Mouse (Mus musculus) splenic B cell, adult 2 months (primary cell): ENCODE measurements around the gene Gabrg3.
"Not testable (repeated sequence)": the region's sequence is repeated elsewhere in the genome, so short reads cannot be mapped to it uniquely, and the experiment has no call there.

Experiments used
- DNase-seq: peaks from one replicate; pipeline ENCODE4 v3.0.0-alpha.2; 2011; ENCODE audit warnings: low read depth, low spot score
- H3K27me3 ChIP-seq: 2 replicates; pipeline ENCODE4 v1.6.1; 2012; ENCODE audit warnings: mild to moderate bottlenecking, low read length, moderate library complexity, mixed read lengths; ENCODE audit not compliant: control insufficient read depth, poor library complexity, insufficient read depth, severe bottlenecking
- H3K36me3 ChIP-seq: 2 replicates; pipeline ENCODE4 v1.6.1; 2012; ENCODE audit warnings: mild to moderate bottlenecking, low read length, moderate library complexity, mixed read lengths; ENCODE audit not compliant: control insufficient read depth, poor library complexity, insufficient read depth, severe bottlenecking

Gabrg3 gene

DNA sequence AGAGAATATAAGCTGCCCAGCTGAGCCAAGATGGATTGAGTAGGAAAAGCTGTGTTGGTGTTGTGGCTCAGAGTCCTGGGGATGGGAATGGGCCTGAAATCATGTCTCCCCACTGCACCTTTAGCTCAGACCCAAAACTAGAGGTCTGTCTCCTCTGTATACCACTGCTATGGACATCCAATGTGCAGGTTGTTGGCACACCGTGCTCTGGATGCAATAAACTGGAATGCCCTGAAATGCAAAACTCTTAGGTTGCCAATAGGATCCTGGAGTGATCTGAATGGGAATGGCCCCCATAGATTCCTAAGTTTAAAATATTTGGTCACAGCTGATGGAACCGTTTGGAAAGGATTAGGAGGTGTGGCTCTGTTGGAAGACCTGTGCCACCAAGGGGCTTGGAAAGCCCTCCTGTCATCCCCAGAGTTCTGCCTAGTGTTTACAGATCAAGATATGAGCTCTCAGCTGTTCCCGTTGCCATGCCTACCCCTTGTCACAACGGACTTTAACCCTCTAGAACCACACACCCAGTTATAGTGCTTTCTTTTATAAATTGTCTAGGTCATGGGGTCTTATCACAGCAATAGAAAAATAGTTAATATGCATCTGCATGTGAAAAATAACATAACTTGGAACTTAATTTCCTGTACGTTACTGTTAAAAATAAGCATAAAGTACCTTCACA, 128.0 kb downstream of the Gabrg3 start:
- Histone ChIP-seq H3K27me3 (no peaks in the 10 kb centered on the region), H3K36me3 (no peaks in the 10 kb centered on the region)
- no peak for DNase-seq

DNA sequence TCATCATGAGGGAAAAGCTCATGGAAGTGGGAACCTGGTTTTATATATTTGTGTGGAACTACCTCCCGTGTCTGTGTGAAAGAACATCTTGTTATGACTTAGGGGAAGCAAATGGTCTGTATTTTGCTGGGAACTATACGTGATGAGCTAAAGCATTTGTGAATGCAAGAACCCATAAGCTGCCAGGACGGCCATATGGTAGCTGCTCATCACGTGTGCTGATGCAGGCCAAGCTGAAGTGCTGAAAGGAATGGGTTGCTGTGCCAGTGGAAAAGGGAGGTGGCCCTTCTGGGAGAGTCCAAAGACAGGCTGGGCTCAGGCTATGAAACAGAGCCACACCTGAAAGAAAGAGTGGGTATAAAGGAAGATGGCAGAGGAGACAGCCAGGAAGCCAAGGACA, 143.0 kb downstream of the Gabrg3 start:
- Histone ChIP-seq H3K36me3 (no peaks in the 10 kb centered on the region), H3K27me3 (no peaks in the 10 kb centered on the region)
- no peak for DNase-seq

DNA sequence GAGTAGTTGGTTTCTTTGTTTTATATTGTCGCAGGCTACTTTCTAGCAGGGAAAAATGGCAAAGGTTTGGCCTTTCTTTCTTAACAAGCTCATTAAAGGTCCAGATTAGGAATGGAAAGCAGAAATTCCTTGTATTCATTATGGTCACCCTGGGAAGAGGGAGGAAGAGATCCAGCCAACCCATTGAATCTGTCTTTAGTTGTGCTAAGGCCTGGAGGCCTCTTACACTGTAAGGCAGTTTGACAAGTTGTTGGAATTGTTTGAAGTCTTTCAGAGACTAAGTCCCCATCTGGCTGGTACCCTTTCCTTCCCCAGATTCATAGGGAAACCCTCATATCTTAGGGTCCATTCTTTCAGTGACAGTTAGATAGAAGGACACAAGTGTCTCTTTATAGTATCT, 172.9 kb downstream of the Gabrg3 start:
- DNase-seq = no peak
- H3K36me3 ChIP-seq = no peaks in the 10 kb centered on the region
- no peaks in the 10 kb centered on the region for H3K27me3 ChIP-seq

- no peaks in the 10 kb centered on the region for H3K27me3 ChIP-seq
- no peaks in the 10 kb centered on the region for H3K36me3 ChIP-seq
- no peak for DNase-seq
These were observed 201.0 kb downstream of the Gabrg3 start for GRCm38 (mm10) chr7:57186015-57186414.

- not testable (repeated sequence) for H3K27me3 ChIP-seq, DNase-seq, H3K36me3 ChIP-seq
These were observed 211.0 kb downstream of the Gabrg3 start for GRCm38 (mm10) chr7:57175891-57176545.

DNA sequence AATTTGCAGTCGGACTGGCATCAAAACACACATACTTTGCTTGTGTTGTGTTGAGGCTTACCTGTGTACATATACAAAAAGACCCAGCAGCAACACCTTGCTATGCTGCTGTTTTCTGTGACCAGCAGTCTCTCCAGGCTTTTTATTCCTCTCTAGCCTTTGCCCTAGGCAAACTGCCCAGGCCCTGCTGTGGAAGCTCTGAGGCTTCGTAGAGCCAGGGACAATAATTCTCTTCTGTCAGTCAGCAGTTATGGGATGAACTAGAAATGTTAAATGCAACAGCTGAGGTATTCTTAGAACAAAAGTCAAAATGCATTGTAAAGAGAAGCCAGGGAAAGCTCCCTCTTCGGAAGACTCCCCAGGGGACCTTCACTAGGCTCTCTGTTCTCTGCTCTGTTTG, 220.1 kb downstream of the Gabrg3 start:
- DNase-seq = no peak
- H3K36me3 ChIP-seq = no peaks in the 10 kb centered on the region
- H3K27me3 ChIP-seq = no peaks in the 10 kb centered on the region

- no peaks in the 10 kb centered on the region for H3K27me3 ChIP-seq
- no peak for DNase-seq
- no peaks in the 10 kb centered on the region for H3K36me3 ChIP-seq
These were observed 228.8 kb downstream of the Gabrg3 start for GRCm38 (mm10) chr7:57158211-57158610.

- Histone ChIP-seq H3K27me3 (no peaks in the 10 kb centered on the region), H3K36me3 (no peaks in the 10 kb centered on the region)
- DNase-seq = no peak
These were observed 233.2 kb downstream of the Gabrg3 start for GRCm38 (mm10) chr7:57153743-57154142.

DNA sequence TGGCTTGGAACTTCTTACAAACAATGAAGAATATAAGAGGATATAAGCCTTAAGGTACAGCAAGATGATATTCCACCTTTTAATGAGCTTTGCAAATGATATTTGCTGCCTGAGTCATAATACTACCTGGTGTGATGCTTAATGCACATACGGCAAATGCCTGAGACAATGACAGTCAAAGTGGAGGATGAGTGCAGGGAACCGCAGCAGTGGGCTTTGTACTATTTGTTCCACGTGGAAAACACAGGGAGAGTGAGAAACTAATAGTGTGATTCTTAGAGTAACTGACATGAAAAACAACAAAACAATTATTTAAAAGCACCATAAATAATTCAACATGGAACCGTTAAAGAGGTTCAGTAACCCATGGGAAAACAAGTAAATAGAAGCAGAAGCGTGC, 236.2 kb downstream of the Gabrg3 start:
- DNase-seq = no peak
- H3K27me3 ChIP-seq = no peaks in the 10 kb centered on the region

GRCm38 (mm10) chr7:57138072-57138704, 248.8 kb downstream of the Gabrg3 start:
- Histone ChIP-seq H3K36me3 (no peaks in the 10 kb centered on the region), H3K27me3 (no peaks in the 10 kb centered on the region)
- no peak for DNase-seq

More for the DNA sequence above, 236.2 kb downstream of the Gabrg3 start:
- no peaks in the 10 kb centered on the region for H3K36me3 ChIP-seq

GRCm38 (mm10) chr7:57133009-57133408, 254.0 kb downstream of the Gabrg3 start:
- Histone ChIP-seq H3K36me3 (no peaks in the 10 kb centered on the region), H3K27me3 (no peaks in the 10 kb centered on the region)
- no peak for DNase-seq

- no peaks in the 10 kb centered on the region for H3K36me3 ChIP-seq
- H3K27me3 ChIP-seq = no peaks in the 10 kb centered on the region
- DNase-seq = no peak
These were observed 254.5 kb downstream of the Gabrg3 start for GRCm38 (mm10) chr7:57132471-57132870.

DNA sequence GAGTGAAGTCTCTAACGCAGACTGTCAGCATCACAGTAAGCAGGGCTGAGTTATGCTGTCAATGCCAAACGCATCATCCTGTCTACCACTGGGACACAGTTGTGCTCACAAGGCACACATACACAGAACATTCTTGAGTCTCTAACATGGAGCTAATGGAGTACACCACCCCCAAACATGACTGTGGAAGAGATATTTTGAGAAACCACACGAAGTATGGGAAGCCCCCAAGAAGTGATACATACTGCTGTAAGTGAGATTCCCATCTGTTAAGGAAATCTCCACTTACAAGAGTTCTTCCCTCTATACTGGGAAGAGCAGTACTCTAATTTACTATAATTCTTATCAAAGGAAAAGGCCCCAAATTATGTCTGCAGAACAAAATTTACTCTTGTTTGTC, 286.9 kb downstream of the Gabrg3 start:
- H3K36me3 ChIP-seq = no peaks in the 10 kb centered on the region
- no peaks in the 10 kb centered on the region for H3K27me3 ChIP-seq
- no peak for DNase-seq

- DNase-seq = no peak
- Histone ChIP-seq H3K27me3 (no peaks in the 10 kb centered on the region), H3K36me3 (no peaks in the 10 kb centered on the region)
These were observed 304.9 kb downstream of the Gabrg3 start for GRCm38 (mm10) chr7:57082071-57082470.

GRCm38 (mm10) chr7:57071435-57072160, 315.4 kb downstream of the Gabrg3 start:
- Histone ChIP-seq H3K27me3 (no peaks in the 10 kb centered on the region), H3K36me3 (no peaks in the 10 kb centered on the region)
- no peak for DNase-seq
